Mouse (Mus musculus) left cerebral cortex, postnatal 14 days (tissue): ENCODE data around the gene Syt15. TPM values are rescaled to one million over a fixed set of nuclear protein-coding genes. Genes with fewer than 3 reads are reported as not detected.

Experiments used
- DNase-seq, 2 experiments: peaks; one replicate each; pipeline ENCODE4 v3.0.0; 2021 to 2022; ENCODE audit warnings: low spot score in 2 of 2, mixed read lengths in 1 of 2
- intact Hi-C: fragments of 180-260 bp; cut with DNase I; formaldehyde crosslinking; loops from one replicate; pipeline ENCODE4 v1.15.1; 2025
- long read RNA-seq, 2 experiments: library from polyadenylated mRNA; stranded (forward); transcript quantifications; one replicate each; pipeline ENCODE4 v2.0.0; 2021
- total RNA-seq, 2 experiments: library from RNA; stranded (reverse); gene quantifications; 2 replicates each; pipeline ENCODE4 v1.2.3; 2021

Gene Syt15
- 1 to 10 TPM in 1 of 2 experiments, under 1 TPM in 1; 0.83 to 1.4 TPM for total RNA-seq
- long read RNA-seq, experiment 1: 0 reads
- long read RNA-seq, experiment 2: 0 reads

DNA sequence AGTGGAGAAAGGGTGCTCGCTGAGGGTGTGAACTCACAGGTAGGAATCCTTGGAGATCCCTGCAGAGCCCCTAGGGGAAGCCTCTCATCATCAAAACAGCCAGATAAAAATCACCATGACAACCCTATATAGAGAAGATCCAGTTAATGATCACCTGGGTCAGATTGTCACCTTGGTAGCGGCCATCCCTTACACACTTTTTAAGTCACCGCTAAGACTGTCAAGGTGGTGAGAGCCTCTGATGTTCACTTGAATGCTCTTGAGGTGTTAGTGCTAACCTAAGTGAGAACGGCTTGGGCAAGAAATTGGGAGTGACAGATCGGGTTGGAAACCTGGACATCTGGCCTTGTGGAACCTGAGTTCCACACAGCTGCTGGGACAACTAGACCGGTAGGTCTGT, at the start of gene Syt15:
Gene Syt15 (plus strand): TSS at position 301 of the 400 bp plus-strand sequence.
- intact Hi-C loops: no loop called here
- DNase-seq: no peak

DNA sequence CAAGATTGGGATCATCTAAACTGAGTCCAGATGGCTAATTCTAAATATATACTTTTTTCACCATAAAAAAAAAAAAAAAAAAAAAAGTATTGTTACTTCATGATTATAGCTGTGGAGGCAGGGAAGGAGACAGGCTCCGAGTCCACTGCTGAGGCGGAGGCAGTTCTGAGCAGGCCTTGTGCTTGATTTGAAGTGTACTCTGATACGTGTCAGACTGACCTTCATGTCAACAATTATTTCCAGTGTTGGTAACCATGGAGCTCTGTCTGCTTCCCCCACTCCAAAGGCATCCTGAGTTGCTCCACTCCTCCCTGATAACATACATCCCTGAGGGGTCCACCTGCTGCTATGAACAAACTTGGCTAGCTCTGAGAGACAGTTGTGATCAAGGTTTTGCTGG, 48.3 kb upstream of the Syt15 start:
- intact Hi-C loops: no loop called here
- no peak for DNase-seq

DNA sequence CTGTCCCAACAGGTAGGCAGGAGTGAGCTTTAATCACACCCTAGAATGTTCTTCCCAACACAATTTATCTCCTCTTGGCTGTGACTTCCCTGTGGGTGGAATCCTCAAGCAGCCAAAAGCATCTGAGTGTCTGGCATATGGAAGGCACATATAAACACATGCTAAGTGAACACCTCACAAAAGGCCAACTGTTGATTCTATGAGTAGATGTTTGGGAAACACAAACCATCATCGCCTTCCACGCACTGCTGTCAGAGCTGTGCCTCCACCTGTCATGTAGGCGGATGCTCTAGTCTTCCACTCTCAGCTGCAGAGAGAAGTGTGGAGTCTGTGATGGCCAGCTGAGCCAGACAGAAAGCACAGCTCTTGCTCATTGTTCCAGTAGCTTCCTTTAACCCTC, 40.0 kb upstream of the Syt15 start:
- DNase-seq: peak; percentile 70 to 93
- intact Hi-C loops: no loop called here

DNA sequence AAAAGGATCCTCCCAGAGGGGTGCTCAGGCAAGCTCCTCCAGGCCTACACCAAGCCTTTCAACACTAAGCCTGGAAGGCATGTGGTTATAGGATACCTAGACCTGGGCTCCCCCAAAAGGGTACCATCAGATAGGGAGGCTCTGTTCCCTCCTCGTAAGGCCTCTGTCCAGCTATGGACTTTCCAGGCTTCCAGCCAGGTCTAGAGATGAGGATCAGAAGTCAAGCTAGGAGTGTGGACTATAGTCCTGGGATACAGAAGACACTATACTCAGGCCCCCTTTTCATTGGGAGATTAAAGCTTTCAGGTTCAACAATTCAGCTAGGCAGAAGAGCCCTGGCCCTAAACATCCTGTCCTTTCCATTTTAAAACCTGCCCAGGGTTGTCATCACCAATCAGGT, 36.3 kb upstream of the Syt15 start:
- DNase-seq: no peak
- intact Hi-C loops: no loop called here

DNA sequence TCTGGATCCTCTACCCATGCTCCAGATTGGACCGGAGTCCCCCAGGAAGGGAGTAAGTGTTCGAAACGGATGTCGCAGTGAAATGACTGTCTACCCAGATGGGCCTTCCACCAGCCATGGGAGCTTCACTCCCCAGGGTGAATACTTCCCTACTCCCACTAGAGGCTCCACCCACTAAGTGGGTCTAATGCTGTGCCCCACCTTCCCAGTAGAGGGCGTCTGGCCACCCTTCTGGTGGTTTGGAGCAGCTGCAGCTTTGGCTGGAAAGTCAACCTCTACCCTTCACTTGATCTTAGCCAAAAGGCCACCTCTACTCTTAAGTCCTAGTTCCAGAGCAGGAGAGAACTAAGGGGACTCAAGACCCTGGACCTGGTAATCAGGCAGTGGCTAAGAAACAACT, 30.8 kb upstream of the Syt15 start:
- peak; percentile 19 to 42 for DNase-seq
- intact Hi-C loops: no loop called here

DNA sequence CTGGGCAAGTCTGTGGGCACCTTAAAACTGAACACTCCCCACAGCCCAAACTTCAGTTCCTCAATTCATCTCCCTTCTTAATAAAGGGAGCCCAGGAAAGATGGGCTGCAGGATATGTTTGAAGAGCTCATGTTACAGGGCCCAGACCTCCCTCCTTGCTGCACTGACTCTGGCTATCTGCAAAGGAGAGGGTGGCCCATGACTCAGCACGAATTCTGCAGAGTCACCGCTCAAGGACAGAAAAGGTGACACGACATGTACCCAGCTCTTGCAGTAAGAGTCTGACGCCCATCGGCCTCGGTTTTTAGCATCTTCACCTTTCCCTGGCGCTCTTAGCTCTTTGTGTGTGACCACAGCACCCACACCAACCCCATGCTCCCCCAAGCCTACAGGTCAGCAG, 29.0 kb upstream of the Syt15 start:
- DNase-seq: no peak
- intact Hi-C loops: no loop called here

DNA sequence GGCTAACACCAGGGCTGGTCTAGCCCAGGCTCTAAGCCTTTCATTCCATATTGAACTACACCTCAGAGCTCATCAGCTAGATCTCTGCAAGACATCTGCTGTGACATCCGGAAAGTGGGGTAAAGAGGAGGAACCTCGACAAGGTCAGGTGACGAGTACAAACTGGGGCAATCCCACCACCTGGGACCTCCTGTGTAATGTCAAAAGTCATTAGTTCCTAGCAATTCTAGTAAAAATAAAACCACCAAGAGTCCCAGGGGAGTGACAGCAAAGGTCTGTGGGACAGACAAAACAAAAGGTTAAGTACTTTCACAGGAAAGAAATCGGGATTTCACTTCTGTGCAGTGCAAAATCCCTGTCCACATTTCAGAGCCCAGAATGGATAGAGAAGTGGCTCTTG, 25.5 kb upstream of the Syt15 start:
- no peak for DNase-seq
- intact Hi-C loops: no loop called here

DNA sequence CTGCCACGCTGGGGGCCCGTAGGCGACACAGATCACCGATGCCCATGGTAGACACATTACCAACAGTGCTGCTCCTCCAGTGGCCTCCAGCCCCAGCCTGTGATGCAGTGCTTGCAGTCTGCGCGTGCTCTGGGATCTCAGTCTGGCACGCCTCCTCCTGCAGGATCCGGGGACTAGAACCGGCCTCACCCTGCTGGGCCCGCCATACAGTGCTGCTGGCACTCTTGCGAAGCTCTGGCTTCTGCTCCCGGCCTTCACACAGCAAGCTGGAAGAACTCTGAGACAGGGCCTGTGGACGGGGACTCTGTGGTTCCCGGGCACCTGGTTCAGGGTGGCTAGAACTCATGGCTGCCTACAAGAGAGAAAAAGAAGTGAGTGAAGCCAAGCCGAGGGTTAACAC, 23.9 kb upstream of the Syt15 start:
- DNase-seq: no peak
- intact Hi-C loops: no loop called here

DNA sequence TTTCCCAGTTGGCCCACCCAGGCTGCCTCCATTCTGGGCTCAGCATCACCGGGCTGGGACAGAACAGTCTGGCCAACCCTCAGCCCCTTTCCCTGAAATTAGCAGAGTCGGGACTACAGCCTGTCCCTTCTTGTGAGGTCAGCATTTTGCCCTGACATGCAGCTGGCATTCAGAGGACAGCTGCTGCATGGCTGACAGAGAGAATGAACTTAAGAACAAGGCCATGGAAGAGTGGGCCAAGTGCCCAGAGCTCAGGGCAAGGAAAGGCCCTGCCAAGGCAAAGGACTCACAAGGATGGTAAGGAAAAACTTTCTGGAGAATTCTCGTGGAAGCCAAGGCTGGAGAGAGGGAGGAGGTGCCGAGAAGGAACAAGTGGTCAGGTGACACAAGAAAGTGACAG, 22.7 kb upstream of the Syt15 start:
- intact Hi-C loops: no loop called here
- DNase-seq: peak in 1 of 2 experiments; percentile 16

DNA sequence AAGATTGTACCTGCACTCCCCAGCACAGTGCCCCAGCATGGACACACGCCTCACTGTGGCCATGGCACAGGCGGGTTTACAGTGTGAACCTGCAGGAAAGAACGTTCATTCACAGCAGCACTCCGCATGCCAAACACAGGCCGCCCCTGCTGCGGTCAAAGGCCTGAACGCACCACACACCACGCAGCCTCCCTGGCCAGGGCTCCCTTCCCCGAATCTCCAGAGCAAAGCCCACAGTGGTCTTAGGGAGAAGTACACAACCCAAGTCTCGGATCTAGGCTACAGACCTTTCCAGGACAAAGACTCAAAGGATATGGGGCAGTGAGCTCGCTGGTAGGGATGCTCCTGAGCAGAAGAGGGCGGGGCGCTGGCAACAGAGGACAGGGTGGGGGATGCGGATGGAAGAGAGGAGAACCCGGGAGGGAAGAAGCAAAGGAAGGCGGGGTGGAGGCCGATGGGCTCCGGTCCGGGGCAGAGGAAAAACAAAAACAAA, 18.6 kb upstream of the Syt15 start:
- intact Hi-C loops: loop anchor here (10.0 kb wide), 1 partner anchor 226 kb away; the partner anchor contains the start of gene Zfp488
- peak; percentile 14 to 17 for DNase-seq

DNA sequence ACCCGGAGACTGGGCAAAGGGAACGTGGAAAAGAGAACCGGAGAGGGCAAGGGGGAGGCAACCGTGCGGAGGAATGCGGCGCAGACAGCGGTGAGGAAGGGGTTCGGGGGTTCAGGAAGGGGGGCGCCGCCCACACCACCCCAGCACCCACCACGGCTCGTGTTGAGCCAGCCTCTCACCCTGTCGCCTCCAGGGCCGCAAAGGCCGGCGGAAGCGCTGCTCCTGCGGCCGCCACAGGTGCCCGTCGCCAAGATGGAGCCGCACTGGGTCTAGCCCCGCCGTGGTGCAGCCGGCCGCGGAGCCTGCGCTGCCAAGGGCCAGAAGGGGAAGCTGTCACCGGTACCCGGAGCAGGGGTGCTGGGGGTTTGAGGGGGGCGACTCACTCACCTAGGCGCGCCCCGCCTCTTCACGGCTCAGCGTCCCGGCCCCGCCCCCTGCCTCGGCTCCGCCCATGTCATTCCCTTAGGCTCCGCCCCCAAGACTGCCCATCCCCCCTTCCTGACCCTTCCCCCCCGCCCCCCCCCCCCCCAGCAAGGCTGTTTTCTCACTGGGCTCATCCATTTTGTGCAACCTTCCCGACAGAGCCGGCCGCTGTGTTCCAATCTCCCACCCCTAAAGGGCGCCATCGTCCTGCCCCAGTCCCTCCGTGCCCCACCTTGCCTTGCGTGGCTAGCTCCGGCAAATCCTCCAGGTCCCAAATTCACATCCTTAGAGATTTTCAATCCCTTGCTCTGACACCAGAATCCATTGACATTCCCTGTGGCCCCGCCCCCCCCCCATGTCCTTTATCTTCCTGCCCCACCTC, 18.0 kb upstream of the Syt15 start, which contains the start of gene Gprin2:
Gene Gprin2 (minus strand): TSS at position 423 of the 805 bp plus-strand sequence.
- intact Hi-C loops: loop anchor here (10.0 kb wide), 1 partner anchor 227 kb away; the partner anchor contains the start of gene Zfp488

DNA sequence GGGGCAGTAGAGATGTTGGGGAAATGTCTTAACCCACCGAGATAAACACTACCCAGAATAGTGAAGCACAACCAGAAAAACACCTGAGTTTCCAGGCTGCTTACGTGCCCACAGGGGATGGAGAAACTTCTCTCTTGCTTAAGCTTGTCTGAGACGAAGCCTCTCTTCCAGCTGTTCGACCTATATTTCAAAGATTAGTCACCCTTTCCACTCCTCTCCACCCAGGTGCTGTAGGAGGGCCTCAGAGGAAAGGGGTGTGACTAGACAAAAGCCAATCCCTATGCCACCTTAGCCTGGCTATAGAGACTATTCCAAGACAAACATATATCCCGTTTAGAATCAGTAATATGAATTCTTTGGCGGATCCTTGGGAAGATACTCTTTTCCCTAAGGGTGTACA, 11.4 kb upstream of the Syt15 start:
- DNase-seq: no peak
- intact Hi-C loops: loop anchor here (1.0 to 10.0 kb wide), 2 partner anchors 128 to 233 kb away; partner anchors contain the start of gene Zfp488

More for the DNA sequence above, 18.0 kb upstream of the Syt15 start, which contains the start of gene Gprin2:
- peak in 1 of 2 experiments; percentile 26 for DNase-seq

DNA sequence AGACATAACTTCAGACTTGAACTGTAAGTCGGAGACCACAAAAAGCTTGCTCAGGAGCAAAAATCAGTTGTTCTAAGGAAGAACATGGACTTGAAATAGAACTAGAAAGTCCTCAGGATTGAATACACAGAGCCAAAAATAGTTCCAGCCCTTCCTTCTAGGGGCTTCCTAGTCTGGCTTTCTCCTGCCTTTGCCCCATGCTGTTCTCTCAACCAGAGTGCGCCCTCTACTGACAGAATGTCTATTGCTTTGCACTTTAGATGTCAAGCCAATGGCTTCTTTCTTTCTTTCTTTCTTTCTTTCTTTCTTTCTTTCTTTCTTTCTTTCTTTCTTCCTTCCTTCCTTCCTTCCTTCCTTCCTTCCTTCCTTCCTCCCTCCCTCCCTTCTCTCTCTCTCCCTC, 10.7 kb upstream of the Syt15 start:
- intact Hi-C loops: loop anchor here (1.0 to 10.0 kb wide), 2 partner anchors 128 to 234 kb away; partner anchors contain the start of gene Zfp488
- peak; percentile 58 to 70 for DNase-seq

DNA sequence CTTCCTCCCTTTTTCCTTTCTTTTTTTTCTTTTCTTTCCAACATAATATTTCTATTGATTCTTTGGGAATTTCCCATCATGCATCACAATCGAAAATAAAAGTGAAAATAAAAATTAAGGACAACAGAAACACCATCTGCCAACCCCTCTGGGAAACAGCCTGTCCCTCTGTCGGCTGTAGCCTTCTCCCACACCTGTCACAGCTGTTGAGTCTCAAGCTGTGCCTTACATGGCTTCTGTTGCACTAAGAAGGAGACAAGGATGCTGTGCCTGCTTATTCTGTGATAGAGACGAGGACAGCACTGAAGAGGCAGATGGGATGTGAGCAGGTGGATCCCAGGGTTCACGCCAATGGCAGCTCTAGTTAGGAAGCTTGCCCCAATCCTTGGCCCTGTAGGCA, 10.3 kb upstream of the Syt15 start:
- intact Hi-C loops: loop anchor here (10.0 kb wide), 1 partner anchor 234 kb away; the partner anchor contains the start of gene Zfp488
- no peak for DNase-seq

DNA sequence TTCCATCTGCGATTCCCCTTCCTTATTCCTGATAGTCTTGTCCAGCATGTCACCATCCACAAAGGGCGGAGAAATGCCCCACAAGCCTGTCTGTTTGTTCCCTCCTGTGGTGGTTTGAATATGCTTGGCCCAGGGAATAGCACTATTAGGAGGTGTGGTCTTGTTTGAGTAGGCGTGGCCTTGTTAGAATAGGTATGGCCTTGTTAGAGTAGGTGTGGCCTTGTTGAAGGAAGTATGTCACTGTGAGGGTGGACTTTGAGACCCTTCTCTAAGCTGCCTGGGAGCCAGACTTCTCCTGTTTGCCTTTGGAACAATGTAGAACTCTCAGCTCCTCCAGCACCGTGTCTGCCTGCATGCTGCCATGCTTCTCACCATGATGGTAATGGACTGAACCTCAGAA, 9.5 kb upstream of the Syt15 start:
- no peak for DNase-seq
- intact Hi-C loops: loop anchor here (10.0 kb wide), 1 partner anchor 235 kb away; the partner anchor contains the start of gene Zfp488

DNA sequence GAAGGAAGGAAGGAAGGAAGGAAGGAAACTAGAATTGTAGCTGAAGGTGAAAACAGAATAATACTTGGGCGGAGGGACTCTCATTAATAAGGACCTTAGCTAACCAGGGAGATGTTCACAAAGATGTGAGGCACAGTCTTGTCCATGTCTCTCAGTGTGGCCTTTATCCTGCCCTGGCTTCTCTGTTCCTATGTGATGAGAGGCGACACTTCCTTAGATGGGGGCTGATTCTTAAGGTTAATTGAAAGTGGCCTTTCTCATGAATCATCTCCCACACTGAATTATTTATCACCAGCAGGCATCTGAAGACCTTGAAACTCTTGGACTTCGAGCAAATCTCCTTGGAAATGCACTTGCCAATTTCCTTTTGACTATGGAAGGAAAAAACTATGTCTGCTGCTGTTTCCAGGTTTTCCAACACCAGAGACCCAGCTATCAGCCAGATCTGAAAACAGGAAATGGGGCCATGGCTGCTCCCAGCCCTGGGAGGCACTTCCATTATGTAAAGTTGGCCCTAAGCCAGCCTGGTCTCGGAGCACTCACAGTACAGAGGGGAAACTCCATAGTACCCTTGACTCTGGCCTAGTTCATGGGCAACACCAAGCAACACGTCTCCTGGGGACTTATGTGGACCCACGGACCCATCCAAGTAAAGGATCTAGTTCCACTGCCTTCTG, 3.8 kb upstream of the Syt15 start:
- no peak for DNase-seq
- intact Hi-C loops: no loop called here

DNA sequence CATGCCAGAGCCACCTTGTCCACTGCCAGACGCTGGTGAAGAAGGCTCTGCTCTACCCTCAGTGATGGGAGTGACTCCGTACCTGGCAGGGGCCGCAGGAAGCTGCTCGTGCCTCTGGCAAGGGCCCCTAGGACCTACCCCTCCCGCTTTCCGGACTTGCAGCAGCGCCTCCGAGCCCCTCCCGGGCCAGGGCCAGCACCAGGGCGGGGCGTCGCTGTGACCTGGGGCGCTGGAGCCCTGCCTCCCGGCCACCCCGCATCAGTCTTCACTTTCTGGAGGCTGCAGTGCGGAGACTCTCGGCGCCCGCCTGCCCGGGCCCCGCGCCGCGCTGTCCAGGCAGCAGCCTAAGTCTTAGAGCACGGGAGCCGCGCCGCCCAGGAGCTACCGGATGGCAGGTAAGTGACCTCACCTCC, 397 bp downstream of the Syt15 start:
- no peak for DNase-seq
- intact Hi-C loops: no loop called here

DNA sequence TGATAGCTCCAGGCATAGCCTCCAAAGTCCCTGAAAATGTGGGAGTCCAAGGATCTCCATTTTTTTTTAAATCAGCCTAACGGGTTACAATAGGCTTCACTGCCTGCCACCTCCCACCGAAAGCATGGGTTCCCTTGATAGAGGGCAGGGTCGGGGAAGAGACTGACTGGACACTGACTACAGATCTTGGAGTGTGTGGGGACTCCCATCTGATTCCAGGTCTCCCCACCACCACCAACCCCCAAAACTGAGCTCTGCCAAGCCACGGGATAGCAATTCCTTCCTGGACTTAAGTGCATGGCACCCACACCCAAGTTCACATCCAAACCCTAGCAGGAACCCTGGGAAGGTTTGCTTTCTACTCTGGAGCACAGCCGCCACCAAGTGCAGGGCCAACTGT, 1.0 kb downstream of the Syt15 start:
- no peak for DNase-seq
- intact Hi-C loops: no loop called here

DNA sequence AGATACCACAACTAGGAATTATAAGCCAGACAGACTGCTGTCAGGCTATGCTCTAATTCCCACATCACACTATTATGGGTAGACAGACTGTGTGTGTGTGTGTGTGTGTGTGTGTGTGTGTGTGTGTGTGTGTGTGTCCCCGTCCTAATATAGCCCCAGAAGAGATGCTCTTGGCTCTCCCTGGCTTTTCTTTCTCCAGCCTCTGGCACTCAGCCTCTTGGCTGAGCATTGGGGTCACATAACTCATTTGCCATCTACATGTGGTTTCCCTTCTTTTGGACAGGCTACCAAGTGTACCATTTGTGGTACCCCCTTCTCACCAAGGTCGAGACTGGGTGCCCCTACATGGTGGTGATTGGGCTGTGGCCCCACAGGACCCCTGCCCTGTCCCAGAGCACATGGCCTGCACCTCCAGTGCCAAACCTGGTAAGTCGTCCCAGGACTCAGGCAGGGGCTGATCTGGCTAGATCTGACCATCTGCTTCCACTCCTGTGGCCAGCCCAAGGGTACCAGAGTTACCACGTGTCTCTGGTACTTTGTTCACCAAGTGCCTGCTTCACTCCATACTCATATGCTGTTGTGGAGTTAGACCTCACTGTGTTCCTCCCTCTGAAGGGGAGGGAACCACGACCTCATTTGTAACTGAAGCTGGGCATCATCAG, 2.2 kb downstream of the Syt15 start:
- intact Hi-C loops: no loop called here
- DNase-seq: no peak
